Mouse (Mus musculus): Measurements from ENCODE around the gene Ttc22.
A peak's percentile ranks its signal among the peaks of the same experiment; 100 is the strongest.

The Ttc22 gene

GRCm38 (mm10) chr4:106617056-106617455 is 5.2 kb upstream of the Ttc22 start, which contains the start of gene Lexm:
Gene Lexm (minus strand): TSS chr4:106617241.
- DNase-seq: no peak

GRCm38 (mm10) chr4:106618898-106619297 is 3.3 kb upstream of the Ttc22 start:
- no peak for DNase-seq

DNA sequence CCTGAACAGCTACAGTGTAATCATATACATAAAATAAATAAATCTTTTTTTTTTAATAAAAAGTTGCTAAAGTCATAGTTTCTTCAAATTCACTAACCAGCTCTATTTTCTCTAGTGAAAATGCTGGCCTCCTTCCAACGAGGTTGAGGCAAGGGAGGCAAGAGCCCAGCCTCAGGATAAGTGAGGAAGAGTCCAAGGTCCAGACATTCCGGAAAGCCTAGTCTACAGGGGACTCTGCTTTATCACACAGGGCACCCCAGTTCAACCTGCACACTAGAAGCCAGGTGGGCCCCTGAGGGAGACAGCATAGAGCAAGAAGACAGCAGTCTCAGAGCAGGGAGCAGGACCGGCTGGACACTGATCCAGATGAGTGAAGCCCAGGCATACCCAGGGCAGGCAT is 804 bp upstream of the Ttc22 start:
- no peak for DNase-seq

- no peak for DNase-seq
Observed at GRCm38 (mm10) chr4:106622712-106623111, 480 bp downstream of the Ttc22 start.

DNA sequence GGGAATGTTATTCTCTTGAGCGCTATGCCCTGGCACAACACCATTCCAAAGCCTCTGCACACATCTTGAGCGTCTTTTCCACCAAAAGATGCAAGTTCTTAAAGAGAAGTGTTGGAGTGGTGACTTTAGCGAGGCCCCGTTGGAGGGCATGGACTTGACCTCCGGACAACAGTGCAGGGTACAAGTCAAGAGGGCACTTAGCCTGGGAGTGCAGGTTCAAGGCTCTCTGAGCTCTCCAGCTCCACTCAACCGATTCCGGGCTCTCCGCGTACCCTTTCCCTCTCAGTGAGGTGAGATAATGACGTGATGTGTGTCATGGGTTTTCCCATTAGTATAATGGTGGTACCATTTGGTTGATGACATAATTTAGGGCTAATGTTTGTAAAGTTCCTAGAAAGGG is 2.0 kb downstream of the Ttc22 start:
- DNase-seq: no peak

- no peak for DNase-seq
Observed at GRCm38 (mm10) chr4:106627809-106628208, 5.6 kb downstream of the Ttc22 start.

DNA sequence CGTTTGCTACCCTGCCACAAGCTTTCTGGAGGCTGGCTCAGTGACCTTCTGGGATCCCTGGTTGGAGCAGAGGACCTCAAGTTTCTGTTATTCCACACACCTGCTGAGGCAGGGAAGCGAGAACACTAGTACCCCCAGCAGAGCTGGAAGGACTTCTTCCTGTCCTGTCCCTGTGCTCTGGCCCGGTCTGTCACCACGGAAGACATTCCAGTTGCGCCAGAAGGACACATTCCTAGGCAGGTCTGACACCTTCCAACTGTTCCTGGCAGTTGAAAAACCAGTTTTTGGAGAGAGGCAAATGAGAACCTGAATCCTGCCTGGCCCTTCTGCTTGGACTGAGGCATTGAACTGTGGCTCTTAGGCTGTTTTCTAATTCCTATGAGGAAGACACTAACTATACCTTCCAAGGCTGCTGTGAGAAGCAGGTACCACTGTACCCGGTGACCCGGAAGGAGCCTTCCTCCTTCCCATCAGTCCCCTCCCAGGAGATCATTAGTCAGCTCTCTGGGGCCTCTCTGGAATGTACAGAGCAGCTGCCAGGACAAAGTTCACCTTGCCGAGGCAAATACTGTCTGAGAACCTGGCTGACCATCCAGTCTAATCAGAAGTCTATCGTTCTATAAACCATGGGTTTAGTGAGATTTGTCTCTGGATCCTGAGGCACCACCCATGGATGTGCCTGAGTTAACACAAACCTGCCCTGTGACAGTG is 6.6 kb downstream of the Ttc22 start:
- DNase-seq: no peak

GRCm38 (mm10) chr4:106629374-106629773 is 7.1 kb downstream of the Ttc22 start:
- no peak for DNase-seq

DNA sequence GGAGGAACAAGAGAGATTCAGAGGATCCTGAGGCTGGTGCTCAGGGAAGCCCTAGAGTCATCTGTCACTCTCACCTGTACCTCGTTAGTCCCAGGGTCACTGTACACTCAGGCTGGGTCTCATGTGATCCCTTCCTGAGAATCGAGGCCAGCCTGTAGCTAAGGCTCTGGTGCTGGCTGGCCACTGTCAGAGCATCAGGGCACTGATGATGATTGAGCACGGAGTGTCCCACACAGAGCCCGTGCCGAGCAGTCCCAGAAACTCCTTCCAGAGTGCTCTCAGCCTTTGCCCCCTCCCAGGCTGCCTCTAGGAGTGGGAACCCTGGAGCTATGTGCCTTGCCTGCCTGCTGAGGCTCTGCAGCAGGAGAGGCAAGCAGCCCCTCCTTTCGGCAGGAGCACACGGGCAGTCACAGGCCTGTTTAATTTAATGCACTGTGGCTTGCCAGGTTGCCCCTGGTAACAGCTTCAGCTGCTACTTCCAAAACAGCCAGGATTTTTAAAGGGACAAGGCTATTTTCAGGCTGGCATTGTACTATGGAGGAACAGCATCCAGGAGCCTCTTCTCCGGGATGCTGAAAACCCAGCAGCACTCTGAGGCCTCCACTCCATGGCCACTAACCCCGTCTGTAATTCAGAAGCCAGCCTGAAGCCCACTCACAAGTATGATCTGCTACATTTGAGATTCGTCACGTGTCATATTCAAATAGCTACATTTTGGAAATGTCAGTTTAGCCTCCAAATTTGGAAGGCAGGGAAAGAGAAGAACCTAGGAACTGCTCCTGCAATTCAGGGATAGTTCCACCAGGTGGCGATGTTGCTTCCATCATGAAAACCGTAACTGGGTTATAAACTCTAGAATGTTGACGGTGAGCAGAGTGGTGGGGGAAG is 8.3 kb downstream of the Ttc22 start:
- peak; percentile 70 to 73 for DNase-seq

DNA sequence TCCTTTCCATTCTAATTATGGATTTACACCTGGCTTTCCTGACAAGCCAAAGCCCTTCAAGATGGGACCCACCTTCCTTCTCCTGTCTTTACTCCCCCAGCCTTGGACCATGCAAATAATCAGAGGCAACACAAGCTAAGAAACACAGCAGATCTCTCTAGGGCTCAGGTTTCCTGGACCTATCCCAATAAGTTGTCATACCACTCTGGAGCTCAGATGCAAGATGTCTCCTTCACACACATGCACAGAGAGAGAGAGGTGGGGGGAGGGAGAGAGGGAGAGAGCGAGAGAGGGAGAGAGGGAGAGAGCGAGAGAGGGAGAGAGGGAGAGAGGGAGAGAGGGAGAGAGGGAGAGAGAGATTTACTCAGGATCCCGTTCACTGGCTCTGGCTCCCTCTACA is 10.1 kb downstream of the Ttc22 start:
- no peak for DNase-seq

- DNase-seq: no peak
Observed at GRCm38 (mm10) chr4:106633281-106634085, 11.3 kb downstream of the Ttc22 start.

GRCm38 (mm10) chr4:106634086-106634479 is 11.9 kb downstream of the Ttc22 start:
- DNase-seq: no peak

DNA sequence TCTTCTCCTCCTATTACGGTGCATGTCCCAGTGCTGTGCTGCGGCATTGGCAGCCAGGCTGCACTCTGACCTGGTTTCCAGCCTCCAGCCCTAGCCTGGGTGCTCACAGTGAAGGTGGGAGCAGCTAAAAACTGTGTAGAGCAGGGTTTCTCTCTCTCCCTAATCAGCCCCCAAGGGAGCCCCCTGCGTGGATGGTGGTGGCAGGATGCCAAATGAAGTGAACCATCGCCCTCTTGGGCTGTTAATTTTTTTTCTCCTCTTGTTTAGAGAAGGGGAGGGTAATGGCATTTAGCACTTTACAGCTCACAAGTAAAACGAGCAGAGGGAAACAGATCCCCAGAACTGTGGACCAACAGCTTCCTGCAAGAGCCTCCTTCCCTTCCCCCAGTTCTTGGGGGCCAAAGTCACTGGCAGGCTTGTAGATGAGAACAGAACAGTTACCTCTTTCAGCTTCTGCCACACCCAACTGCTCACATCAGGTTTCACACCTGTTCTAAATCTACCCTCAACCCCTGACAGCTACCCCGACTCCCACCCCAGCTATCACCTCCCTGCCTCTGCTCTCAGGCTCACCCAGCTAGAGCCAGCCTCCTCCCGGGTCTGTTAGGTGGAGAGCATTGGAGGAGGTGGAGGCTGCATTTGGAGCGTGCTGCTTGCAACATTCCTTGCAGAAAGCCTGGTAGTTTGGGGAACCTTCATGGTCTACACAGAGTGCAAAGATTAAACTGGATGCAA is 21.4 kb downstream of the Ttc22 start:
- DNase-seq: no peak

GRCm38 (mm10) chr4:106644218-106644610 is 22.0 kb downstream of the Ttc22 start:
- no peak for DNase-seq

DNA sequence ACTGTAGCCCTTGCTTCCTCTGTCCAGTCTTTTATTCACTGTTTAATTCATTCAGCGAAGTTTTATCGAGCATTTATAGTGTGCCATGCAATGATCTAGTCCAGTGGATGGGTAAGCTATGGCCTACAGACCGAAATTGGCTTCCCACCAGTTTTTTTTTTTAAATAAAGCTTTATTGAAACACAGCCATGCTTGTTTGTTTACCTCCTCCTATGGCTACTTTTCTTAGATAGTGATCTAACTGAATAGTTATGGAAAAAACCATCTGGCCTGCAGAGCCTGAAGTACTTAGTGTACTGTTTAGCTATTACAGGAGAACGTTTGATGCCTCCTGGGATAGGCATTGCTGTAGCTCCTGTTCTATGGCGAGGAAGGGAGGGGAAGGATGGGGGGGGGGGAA is 23.6 kb downstream of the Ttc22 start:
- no peak for DNase-seq

DNA sequence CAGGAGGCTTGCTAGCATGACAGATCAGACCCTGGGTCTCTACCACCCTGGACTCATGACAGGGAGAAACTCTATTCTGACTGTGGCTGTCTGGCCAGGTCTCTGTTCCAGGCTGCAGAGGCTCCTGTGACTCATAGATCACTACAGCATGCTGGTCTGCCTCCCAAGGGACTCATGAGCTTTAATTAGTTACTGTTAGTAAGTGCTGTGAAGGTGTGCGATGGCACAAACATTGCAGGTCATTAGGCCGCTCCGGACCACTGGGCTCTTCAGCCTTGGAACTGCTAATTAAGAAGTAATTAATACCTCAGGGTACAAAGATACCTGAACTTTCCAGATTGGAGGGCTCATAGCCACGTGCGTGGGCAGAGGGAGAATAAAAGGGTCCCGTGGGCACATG is 24.9 kb downstream of the Ttc22 start:
- DNase-seq: no peak

DNA sequence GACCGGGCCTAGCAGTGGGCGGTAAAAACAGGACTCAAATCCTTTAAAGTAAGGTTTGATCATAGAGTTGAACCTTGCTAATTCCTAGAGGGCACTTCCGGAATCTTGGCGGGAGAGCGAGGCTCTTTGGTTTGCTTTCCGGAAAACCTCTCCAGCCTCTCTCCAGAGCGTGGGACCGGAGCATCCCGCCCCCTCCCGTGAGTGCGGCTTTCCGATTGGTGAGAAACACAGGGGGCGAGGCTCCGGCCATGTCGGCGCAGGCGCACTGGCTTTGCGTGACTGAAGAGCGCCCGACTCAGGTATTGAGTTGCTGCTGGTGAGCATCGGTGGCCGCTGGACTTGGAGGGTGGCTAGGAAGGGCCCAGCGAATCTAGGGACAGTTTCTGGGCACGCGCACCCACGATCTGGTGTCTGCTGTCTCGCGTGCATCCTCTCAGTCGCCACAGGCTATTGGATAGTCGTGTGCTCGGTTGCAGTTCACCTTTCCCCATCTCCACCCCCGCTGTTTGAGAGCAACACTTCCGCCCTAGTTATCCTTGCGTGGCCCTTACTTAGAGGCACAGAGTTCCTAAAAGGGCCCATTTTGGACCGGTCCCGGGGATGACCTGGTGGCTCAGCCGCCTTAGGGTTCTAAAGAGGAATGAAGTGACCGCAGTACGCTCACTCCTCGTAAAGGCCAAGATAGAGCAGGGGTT is 28.7 kb downstream of the Ttc22 start, which contains the start of gene Pars2:
Gene Pars2 (plus strand): TSS at position 237 of the 695 bp plus-strand sequence.
- peak; percentile 95 to 96 for DNase-seq

- DNase-seq: no peak
Observed at GRCm38 (mm10) chr4:106652546-106652945, 30.3 kb downstream of the Ttc22 start.

GRCm38 (mm10) chr4:106653051-106653450 is 30.8 kb downstream of the Ttc22 start:
- DNase-seq: no peak

DNA sequence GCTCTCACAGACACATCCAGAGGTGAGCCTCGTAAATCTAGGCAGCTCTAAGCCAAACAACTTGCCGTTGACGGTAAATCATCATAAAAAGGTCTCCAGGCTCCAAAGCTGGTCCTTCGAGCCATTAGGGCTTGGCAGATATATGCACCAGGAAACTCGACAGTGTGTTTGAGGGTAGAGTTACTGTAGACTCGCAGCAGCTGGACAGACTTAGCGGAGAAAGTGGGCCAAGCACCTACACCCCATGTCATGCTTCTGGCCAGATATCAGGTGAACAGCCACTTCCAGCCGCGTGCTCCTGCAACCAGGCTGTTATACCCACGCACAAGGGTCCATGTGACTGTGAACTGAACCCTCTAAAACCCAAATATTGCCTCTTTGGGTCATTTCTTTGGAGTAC is 33.4 kb downstream of the Ttc22 start:
- no peak for DNase-seq

GRCm38 (mm10) chr4:106663956-106664470 is 41.8 kb downstream of the Ttc22 start:
- no peak for DNase-seq

- no peak for DNase-seq
Observed at GRCm38 (mm10) chr4:106664697-106665096, 42.5 kb downstream of the Ttc22 start.
